Mouse (Mus musculus) megakaryocyte progenitor cell, adult 5-6 weeks (primary cell): ENCODE data around the gene Htr2c. TPM values are rescaled to one million over a fixed set of nuclear protein-coding genes. Genes with fewer than 3 reads are reported as not detected.
A peak's percentile ranks its signal among the peaks of the same experiment; 100 is the strongest.

Experiments used
- ATAC-seq: replicated peaks from 2 replicates; pipeline ENCODE4 v1.8.0; 2016; ENCODE audit warnings: mild to moderate bottlenecking, moderate TSS enrichment, inconsistent platforms; ENCODE audit not compliant: poor library complexity
- total RNA-seq, 2 experiments: library from RNA; stranded (forward) in 1 of 2; stranded (reverse) in 1 of 2; fragments of 157-497, 149-512 nt in 1 of 2; fragments of 200-1000 nt in 1 of 2; gene quantifications; 2 replicates each; pipeline versions ENCODE4 v1.2.3 to v1.2.4; 2015 to 2017

Gene Htr2c
- total RNA-seq (2015) (not detected in 2 replicates), total RNA-seq (2017) (not detected in 2 replicates)

- ATAC-seq, result 0 out of 2 replicates have a peak, but pooled peaks have one; percentile 17
Measured at GRCm38 (mm10) chrX:146962258-146962913, at the start of gene Htr2c. TSS of gene Htr2c (plus strand) at chrX:146962513.

DNA sequence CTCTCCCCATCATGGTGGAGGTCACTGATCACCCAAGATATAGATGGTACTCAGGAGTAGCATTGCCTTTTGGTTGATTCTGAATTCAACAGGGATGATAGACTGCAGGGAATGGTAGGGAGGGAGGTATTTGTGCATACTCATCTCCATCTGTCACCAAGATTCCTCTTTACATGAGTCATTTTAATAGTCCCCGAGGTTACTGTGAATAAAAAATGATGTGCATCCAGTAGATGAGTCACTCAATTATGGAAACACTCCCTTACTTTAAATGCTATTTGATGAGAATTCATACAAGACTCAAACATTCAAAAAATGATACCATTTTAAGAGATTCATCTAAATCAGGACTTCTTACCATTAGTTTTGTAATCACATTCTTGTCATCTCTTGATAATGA lies 34.1 kb upstream of the Htr2c start:
- no peak for ATAC-seq

DNA sequence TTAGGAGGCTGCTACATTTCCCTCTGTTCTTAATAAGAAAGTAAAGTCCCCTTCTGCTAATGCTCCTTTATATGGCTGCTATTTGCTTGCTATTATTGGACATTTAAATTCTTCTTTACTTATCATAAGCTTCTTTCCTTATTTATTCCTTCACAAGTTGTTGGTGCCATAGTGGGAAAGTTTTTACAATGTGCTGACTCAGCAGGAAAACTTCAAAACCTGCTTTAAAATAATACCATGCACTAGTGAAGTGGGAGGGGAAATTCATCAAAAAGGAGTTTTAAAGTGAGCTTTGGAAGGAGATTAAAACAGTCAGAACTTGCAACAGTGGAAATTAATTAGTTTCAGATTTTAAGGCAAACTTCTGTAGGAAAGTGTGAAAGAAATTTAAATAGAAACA lies 26.0 kb upstream of the Htr2c start:
- no peak for ATAC-seq

DNA sequence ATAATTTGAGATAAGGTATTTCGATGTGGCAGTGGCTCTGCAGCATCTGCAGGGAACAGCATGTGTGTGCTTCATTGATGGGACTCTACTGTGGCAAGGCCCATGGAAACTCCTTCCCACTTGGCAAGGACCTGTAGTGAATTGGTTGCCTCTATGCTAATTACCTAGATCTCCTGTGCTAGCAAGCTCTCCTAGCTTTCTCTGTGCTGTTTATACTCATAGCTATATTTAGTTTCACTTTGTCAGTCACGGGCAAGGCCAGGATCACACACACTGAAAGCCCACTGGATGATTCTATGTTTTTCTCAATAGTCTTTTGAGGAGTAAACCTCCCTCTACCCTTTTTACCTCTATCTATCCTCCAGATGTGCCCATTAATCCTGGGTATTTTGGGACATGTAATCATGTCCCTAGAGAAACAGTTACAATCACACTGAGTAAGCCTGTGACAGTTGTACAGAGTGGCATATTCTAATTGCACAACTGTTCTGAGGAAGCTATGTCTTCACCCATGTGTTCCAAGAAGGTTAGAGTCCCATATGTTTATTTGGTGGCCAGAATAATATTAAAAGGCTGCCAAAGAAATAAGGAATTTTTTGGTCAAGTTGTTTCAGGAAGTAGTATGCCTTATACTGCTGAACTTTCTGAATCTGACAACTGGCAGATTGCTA lies 16.0 kb upstream of the Htr2c start:
- ATAC-seq, result peak; percentile 82

- ATAC-seq, result peak; percentile 82
Measured at GRCm38 (mm10) chrX:146946996-146947395, 15.3 kb upstream of the Htr2c start.

DNA sequence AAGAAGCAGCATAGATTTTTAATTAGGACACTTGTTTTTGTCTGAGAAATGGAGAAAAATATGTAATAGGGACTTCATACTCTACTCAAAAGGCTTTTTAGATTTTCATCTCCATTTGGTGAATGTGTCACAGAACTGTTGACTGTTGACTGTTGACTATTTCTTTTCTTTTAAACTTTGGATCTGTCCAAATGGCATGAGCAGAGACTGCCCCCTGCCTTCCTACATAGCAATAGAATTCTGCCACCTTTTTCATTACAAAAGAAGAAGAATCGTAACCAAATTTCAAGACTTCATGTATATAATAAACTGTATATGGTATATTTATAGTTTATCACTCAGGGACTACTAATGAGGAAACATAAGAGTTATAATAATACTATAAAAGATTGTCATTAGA lies 3.7 kb upstream of the Htr2c start:
- ATAC-seq, result no peak; the same call in 1 of the 2 replicates

DNA sequence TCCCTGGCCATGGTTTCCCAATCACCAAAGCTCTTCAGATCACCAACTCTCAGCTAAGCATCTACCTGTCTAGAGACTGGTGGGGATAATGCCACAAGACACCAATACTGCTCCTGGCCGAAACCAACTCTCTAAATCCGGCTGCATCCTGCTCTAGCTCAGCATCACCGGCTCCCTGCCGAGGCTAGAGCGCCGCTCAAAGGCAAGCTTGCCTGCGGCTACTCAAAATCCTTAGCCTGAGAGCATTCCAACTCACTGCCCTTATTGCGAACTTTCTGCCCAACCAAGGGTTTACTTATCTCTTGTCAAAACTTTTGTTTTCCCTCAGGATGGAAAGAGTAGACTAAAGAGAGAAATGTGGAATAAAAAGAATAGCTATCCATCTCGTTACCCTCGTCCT lies 2.4 kb upstream of the Htr2c start:
- ATAC-seq, result no peak

GRCm38 (mm10) chrX:146962914-146963547 lies 718 bp downstream of the Htr2c start:
- ATAC-seq, result peak; percentile 43

- ATAC-seq, result 0 out of 2 replicates have a peak, but pooled peaks have one; percentile 57
Measured at GRCm38 (mm10) chrX:146979931-146980330, 17.6 kb downstream of the Htr2c start.

GRCm38 (mm10) chrX:147055730-147056129 lies 93.4 kb downstream of the Htr2c start:
- peak; percentile 65; the same call in 1 of the 2 replicates for ATAC-seq

DNA sequence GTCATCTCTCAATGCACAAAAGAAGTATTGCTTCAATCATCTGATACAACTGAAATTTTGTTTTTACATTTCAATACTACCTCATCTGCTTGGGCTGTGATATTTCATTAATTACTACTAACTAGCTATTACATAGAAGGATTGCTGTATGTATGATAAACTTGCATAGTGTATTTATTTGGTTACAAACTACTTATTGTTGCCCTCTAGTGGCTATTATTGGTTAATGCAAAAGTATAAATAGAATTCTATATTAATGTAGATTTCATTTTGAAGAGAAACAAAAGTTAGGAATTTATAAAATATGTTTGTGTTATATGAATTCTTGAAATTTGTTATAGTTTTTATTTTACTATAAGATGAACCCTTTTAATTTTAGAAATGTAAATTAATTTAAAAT lies 109.3 kb downstream of the Htr2c start:
- ATAC-seq, result no peak

GRCm38 (mm10) chrX:147119155-147119554 lies 156.8 kb downstream of the Htr2c start:
- ATAC-seq, result no peak

GRCm38 (mm10) chrX:147215251-147215650 lies 252.9 kb downstream of the Htr2c start:
- ATAC-seq, result no peak

- no peak for ATAC-seq
Measured at GRCm38 (mm10) chrX:147217382-147218013, 255.2 kb downstream of the Htr2c start.

GRCm38 (mm10) chrX:147238806-147239542 lies 276.7 kb downstream of the Htr2c start:
- no peak for ATAC-seq
